Mouse (Mus musculus) neural tube, embryonic 15.5 days (tissue): ENCODE measurements around the gene Epsti1. TPM values are rescaled to one million over a fixed set of nuclear protein-coding genes. Genes with fewer than 3 reads are reported as not detected.

Experiments used
- ATAC-seq: fragments of 200-750 bp; cut with Nextera tagmentation; 2 replicates; pipeline ENCODE4 v1.8.0; 2017; ENCODE audit warnings: mild to moderate bottlenecking, moderate TSS enrichment, moderate library complexity; ENCODE audit not compliant: low FRiP score
- H3K27ac ChIP-seq: fragments of 300-500 bp; sonication (generic); replicated peaks from 2 replicates; pipeline ENCODE4 v1.5.1; 2015; ENCODE audit warnings: mild to moderate bottlenecking, inconsistent platforms
- H3K27me3 ChIP-seq: fragments of 300-500 bp; sonication (generic); replicated peaks from 2 replicates; pipeline ENCODE4 v1.6.1; 2015; ENCODE audit warnings: inconsistent platforms
- H3K36me3 ChIP-seq: fragments of 300-500 bp; sonication (generic); 2 replicates; pipeline ENCODE4 v1.6.1; 2015; ENCODE audit warnings: inconsistent platforms
- H3K4me1 ChIP-seq: fragments of 300-500 bp; sonication (generic); 2 replicates; pipeline ENCODE4 v1.6.1; 2015; ENCODE audit warnings: inconsistent platforms
- H3K4me2 ChIP-seq: fragments of 300-500 bp; sonication (generic); 2 replicates; pipeline ENCODE4 v1.6.1; 2015; ENCODE audit warnings: inconsistent platforms, mild to moderate bottlenecking, moderate library complexity
- H3K4me3 ChIP-seq: fragments of 300-500 bp; sonication (generic); replicated peaks from 2 replicates; pipeline ENCODE4 v1.5.1; 2015; ENCODE audit warnings: mild to moderate bottlenecking, inconsistent platforms
- H3K9ac ChIP-seq: fragments of 300-500 bp; sonication (generic); replicated peaks from 2 replicates; pipeline ENCODE4 v1.6.1; 2015; ENCODE audit warnings: mild to moderate bottlenecking, inconsistent platforms
- H3K9me3 ChIP-seq: fragments of 300-500 bp; sonication (generic); replicated peaks from 2 replicates; pipeline ENCODE4 v1.6.1; 2016; ENCODE audit warnings: inconsistent platforms
- WGBS: fragments of 180-500 bp; shearing (Covaris S2); methylation state at CpG from one replicate; pipeline ENCODE4 v1.1.7; 2015; ENCODE audit warnings: mixed read lengths; 5-methylcytosine and 5-hydroxymethylcytosine counted together
- polyA plus RNA-seq: library from polyadenylated mRNA; unstranded; fragments of >200 nt; fragmentation: Nextera tagmentation; extraction: Ambion mirVana; gene quantifications from 2 replicates; pipeline ENCODE4 v1.2.1, GENCODE M21; 2015

Epsti1 gene
- polyA plus RNA-seq, 1 experiment from 2014 or later = 0.64 TPM

DNA sequence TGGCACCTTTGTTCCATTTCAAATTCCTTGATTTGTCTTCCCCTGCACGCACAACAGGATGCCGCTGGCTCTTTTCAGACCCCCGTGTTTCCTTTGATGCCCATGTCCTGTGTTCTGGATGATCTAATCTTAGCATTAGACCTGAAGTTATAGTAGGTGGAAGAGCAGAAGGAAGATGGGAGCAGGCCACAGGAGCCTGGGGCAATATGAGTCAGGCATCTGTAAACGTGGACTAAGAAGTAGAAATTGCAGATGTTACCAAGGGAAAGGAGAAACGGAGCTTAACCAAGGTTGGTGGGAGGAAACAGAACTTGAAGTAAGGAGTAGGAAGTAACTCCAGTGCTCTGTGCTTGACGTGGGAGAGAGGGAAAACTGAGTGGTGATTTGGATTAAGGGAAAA is 57.7 kb downstream of the Epsti1 start:
- H3K4me2 ChIP-seq = no peak overlapping the region
- ATAC-seq = no peak
- H3K4me1 ChIP-seq = no peaks in the 10 kb centered on the region

DNA sequence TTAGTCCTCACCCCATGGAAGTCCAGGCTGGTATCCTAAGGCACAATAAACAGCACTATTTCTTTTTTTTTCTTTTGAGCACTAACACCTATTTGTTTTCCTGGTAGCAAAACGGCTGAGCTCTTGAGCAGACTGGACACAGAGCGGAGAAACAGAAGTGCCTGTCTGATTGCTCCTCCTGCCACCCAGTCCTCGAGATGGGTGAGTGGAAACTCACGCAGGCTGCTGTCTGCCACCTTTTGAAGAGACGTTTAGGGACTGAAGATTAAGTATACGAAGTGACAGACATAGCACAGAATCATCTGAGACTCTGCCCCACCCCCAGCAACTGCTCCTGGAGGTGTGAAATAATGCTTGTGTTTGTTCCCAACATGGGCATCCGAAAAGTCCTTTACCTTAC is 59.5 kb downstream of the Epsti1 start:
- Histone ChIP-seq H3K4me1 (no peaks in the 10 kb centered on the region), H3K36me3 (no peaks in the 10 kb centered on the region), H3K27me3 (no peaks in the 10 kb centered on the region), H3K9me3 (no peaks in the 10 kb centered on the region), H3K9ac (no peak overlapping the region), H3K4me2 (no peak overlapping the region), H3K4me3 (no peak overlapping the region), H3K27ac (no peak overlapping the region)
- WGBS = 65% methylated on average over 7 of the region's 7 CpGs
- no peak for ATAC-seq

More for the DNA sequence above, 57.7 kb downstream of the Epsti1 start:
- 75% methylated on average over 6 of the region's 6 CpGs for WGBS
- H3K4me3 ChIP-seq = no peak overlapping the region
- H3K9me3 ChIP-seq = no peaks in the 10 kb centered on the region
- H3K27ac ChIP-seq = no peak overlapping the region
- no peaks in the 10 kb centered on the region for H3K36me3 ChIP-seq
- no peaks in the 10 kb centered on the region for H3K27me3 ChIP-seq
- no peak overlapping the region for H3K9ac ChIP-seq

DNA sequence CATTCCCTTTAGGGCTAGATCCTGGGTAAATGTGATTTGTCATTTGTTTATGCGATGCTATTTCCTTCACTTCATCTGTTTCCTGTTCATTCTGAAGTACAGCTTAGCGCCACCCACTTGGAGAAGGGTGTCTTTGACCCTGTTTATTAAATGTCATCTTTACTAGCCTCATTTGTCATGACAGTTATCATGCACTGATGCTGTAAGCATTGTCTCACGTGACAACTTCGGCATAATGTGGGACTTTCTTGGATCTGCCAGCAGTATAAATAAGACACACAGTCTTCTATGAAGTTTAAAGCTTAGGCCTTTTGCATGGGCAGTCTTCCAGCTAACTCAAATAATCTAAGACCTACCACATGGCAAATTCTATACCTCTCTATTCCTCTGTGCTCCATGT is 67.3 kb downstream of the Epsti1 start:
- H3K36me3 ChIP-seq = no peaks in the 10 kb centered on the region
- no peak overlapping the region for H3K4me3 ChIP-seq
- no peak overlapping the region for H3K4me2 ChIP-seq
- no peak overlapping the region for H3K27ac ChIP-seq
- WGBS = 85% methylated on average over 4 of the region's 4 CpGs
- H3K9ac ChIP-seq = no peak overlapping the region
- H3K4me1 ChIP-seq = peaks cover 16% of the 10 kb centered on the region
- H3K27me3 ChIP-seq = no peaks in the 10 kb centered on the region
- no peaks in the 10 kb centered on the region for H3K9me3 ChIP-seq
- no peak for ATAC-seq

DNA sequence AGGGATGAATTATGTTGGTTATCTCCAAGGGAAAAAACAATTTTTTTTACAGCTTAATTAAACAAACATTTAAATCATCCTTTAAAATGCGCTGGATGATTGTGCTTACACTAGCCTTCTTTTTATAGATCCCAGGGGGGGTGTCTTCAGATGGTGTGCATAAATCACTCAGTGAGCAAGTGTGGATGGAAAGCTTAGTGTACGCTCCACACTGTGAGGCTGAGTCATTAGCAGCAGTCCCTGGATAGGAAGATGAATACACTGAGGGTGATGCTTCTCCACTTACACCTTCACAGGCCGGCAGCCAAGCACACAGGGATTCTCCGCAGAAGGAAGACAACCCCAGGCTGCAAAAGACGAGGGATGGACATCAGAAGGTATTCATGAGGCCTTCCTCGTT is 70.2 kb downstream of the Epsti1 start:
- Histone ChIP-seq H3K36me3 (no peaks in the 10 kb centered on the region), H3K4me2 (no peak overlapping the region), H3K4me1 (peaks cover 19% of the 10 kb centered on the region), H3K9ac (no peak overlapping the region), H3K27ac (no peak overlapping the region), H3K27me3 (no peaks in the 10 kb centered on the region), H3K4me3 (no peak overlapping the region), H3K9me3 (no peaks in the 10 kb centered on the region)
- ATAC-seq = peak; percentile 47; the same call in 1 of the 2 replicates
- WGBS = 32% methylated on average over 6 of the region's 6 CpGs

DNA sequence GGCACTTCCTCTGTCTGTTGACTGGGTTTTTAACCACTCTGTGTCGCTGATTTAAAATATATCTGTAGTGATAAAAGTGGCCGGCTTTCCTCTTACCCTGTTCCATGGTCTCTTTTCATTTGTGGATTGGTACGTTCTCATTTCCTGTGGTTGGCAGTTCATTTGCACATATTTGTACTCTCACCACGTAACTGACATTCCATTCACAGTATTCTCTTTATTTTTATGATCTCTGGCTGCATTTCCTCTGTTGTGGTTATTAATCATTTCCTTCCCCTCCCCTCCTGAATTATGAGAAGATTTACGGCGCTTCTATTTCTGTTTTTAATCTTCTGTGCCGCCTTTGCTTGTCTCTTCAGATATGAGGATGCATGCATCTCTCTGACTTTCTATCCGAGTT is 71.7 kb downstream of the Epsti1 start:
- Histone ChIP-seq H3K4me1 (peaks cover 19% of the 10 kb centered on the region), H3K4me2 (no peak overlapping the region), H3K36me3 (no peaks in the 10 kb centered on the region), H3K4me3 (no peak overlapping the region), H3K9ac (no peak overlapping the region), H3K27ac (no peak overlapping the region), H3K9me3 (no peaks in the 10 kb centered on the region), H3K27me3 (no peaks in the 10 kb centered on the region)
- WGBS = 53% methylated on average over 8 of the region's 8 CpGs
- ATAC-seq = no peak

DNA sequence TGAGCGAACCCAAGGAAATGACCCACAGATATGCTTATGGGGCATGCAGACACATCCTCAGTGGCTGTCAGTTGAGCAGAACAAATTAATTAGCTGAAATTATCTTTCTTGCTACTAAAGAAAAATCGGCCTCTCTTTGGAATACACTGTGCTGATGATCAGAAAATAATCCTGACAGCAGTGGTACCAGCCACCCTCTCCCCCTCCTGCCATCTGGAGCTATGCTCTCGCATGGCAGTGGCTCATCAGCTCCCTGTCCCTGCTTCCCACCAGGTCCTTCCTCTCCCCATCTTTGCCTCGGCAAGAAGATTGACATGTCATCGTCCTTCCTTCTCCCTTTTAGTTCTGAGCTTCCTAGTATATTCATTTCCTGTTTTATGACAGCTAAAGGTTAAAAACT is 77.5 kb downstream of the Epsti1 start:
- no peak for ATAC-seq
- no peaks in the 10 kb centered on the region for H3K36me3 ChIP-seq
- no peaks in the 10 kb centered on the region for H3K9me3 ChIP-seq
- 0 out of 2 replicates have a peak, but pooled peaks cover 1% of the 10 kb centered on the region for H3K4me1 ChIP-seq
- H3K4me2 ChIP-seq = no peak overlapping the region
- 79% methylated on average over 5 of the region's 5 CpGs for WGBS
- no peak overlapping the region for H3K9ac ChIP-seq
- no peak overlapping the region for H3K27ac ChIP-seq
- no peaks in the 10 kb centered on the region for H3K27me3 ChIP-seq
- H3K4me3 ChIP-seq = no peak overlapping the region

DNA sequence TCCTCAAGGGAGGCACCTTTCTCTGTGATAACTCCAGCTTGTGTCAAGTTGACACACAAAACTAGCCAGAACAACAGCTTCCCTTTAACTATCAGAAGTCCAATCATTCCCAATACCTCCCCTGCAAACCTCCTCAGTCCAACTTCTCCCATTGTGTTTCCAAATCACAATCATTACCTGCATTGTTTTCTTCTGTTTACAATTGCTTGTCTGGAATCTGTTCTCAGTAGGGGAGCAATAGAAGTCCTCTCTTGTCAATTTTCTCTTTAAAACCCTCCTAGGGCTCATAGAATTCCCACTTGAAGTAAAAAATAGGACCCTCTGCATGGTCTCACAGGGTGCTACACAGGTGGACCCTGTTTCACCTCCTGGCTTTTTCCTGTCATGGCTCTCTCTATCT is 93.7 kb downstream of the Epsti1 start:
- Histone ChIP-seq H3K27me3 (no peaks in the 10 kb centered on the region), H3K4me2 (no peak overlapping the region), H3K36me3 (no peaks in the 10 kb centered on the region), H3K4me3 (no peak overlapping the region), H3K9ac (no peak overlapping the region), H3K27ac (no peak overlapping the region), H3K9me3 (no peaks in the 10 kb centered on the region), H3K4me1 (no peaks in the 10 kb centered on the region)
- no peak for ATAC-seq

DNA sequence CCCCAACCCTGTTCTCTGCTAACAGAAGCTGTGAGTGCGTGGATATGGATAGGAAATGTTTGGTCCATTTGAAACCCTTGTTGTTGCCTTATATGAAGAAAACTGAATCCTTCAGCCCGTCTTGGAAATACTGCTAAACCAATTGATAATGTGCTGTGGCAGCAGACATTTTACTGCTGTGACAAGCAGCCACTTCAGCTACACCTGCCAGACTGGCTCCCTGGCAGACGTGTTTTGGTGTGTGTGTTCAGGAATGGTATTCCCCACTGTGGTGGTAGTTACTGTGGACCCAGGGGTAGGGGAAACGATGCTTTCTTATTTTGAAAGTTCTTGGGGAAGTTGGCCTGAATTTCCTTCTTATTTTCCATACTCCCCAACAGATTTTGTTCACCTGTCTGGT is 100.4 kb downstream of the Epsti1 start:
- Histone ChIP-seq H3K9ac (no peak overlapping the region), H3K4me2 (no peak overlapping the region), H3K36me3 (no peaks in the 10 kb centered on the region), H3K27me3 (no peaks in the 10 kb centered on the region), H3K4me1 (peaks cover 6% of the 10 kb centered on the region; the same call in 1 of the 2 replicates), H3K9me3 (no peaks in the 10 kb centered on the region), H3K27ac (no peak overlapping the region), H3K4me3 (no peak overlapping the region)
- ATAC-seq = no peak
- 84% methylated on average over 4 of the region's 4 CpGs for WGBS

DNA sequence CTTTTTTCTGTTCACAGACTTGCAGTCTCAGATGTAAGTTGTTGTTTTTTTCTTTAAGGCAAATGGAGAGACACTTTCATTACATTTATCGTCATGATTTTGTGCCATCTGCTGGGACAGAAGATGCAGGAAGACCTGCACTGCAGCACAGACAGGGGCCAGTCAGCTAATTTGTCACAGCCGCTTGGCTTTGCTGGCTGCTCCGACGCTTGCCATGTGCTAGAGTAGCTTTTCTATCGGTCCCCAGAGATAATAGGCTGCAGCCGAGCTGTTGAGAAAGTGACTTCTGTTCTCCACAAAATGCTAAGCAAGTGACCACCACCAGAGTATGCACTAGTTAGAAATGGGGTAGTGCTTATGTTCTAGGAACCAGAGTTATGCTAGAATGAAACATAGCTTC is 104.0 kb downstream of the Epsti1 start:
- H3K4me3 ChIP-seq = no peak overlapping the region
- ATAC-seq = peak; percentile 45; the same call in 1 of the 2 replicates

DNA sequence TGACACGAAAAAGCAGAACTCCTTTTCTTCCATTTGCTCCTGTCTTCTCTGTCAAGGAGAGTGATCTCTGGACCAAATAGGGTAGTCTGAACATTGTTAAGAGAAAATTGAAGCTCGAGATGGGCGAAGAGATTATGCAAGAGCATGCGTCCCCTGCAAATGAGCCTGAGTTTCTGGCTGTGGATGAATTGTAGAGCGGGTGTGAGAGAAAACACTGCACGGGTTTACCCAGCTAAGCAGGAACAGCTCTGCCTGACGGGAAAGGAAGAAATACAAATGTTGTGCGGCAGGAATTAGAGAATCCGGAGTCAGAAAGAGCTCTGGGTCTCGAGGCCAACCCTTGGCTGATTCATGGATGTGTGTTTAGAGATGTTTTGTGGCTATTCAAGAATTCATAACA is 107.8 kb downstream of the Epsti1 start:
- Histone ChIP-seq H3K27ac (no peak overlapping the region), H3K4me2 (no peak overlapping the region), H3K4me3 (no peak overlapping the region), H3K9me3 (no peaks in the 10 kb centered on the region), H3K36me3 (no peaks in the 10 kb centered on the region), H3K4me1 (peaks cover 6% of the 10 kb centered on the region; the same call in 1 of the 2 replicates), H3K9ac (no peak overlapping the region), H3K27me3 (no peaks in the 10 kb centered on the region)
- no peak for ATAC-seq
- 70% methylated on average over 10 of the region's 10 CpGs for WGBS

More for the DNA sequence above, 104.0 kb downstream of the Epsti1 start:
- Histone ChIP-seq H3K4me1 (peaks cover 6% of the 10 kb centered on the region; the same call in 1 of the 2 replicates), H3K4me2 (no peak overlapping the region), H3K36me3 (no peaks in the 10 kb centered on the region), H3K27me3 (no peaks in the 10 kb centered on the region), H3K9me3 (no peaks in the 10 kb centered on the region), H3K27ac (no peak overlapping the region), H3K9ac (no peak overlapping the region)
- WGBS = 13% methylated on average over 6 of the region's 6 CpGs

DNA sequence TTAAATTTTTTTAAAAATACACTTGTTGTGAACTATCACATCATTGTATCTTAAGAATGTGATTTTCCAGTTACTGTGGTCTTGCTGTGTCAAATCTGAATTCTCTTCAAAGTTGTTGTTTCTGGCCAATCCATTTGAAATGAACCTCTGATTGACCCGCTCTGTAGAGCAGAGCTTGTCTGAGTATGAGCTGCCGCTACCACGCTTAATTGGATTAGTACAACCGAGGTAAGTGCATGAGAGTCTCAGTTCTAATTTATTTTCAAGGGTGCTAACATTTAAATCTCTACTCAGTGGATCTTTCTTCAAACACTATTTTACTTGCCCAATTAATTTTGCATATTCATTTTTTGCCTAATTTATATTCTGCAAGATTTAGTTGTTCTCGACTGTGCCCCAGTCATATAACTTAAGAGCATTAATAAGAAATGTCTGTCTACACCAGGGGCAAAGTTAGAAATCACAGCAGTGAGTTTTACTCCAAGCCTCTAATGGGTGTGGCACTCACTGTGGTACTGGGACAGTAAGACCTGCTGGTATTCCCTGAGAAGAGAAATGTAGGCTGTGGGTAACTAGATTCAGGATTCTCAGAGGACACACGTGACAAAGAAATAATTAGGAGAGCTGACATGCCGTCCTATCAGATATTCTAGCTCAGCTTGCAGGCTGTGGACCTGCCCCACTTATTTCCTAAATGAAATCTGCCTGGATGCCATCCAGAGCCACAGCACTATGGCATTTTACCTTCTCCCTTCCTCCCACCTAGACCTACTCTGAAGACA is 111.7 kb downstream of the Epsti1 start:
- Histone ChIP-seq H3K36me3 (no peaks in the 10 kb centered on the region), H3K27ac (no peak overlapping the region), H3K4me3 (no peak overlapping the region), H3K9ac (no peak overlapping the region), H3K27me3 (no peaks in the 10 kb centered on the region), H3K9me3 (no peaks in the 10 kb centered on the region), H3K4me1 (no peaks in the 10 kb centered on the region), H3K4me2 (no peak overlapping the region)
- 60% methylated on average over 7 of the region's 7 CpGs for WGBS
- no peak for ATAC-seq

DNA sequence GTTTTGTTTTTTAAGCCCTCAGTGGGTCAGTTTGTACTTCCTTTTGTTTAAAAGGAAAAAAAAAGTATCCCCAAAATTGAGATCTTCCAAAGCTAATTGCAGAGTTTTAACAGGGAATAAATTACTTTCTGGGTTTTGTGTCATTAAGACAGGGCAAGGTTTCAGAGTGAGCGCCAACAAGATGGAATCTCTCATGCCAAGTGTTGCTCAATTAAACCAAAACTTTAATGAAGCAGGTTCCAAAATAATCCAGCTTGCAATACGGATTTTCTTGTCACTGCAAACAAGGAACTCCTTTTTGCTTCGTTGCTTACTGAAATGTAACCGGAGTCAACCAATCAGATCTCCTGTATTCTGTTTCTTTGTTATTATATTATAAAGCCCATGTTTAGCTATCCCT is 112.4 kb downstream of the Epsti1 start:
- no peaks in the 10 kb centered on the region for H3K36me3 ChIP-seq
- H3K4me2 ChIP-seq = no peak overlapping the region
- H3K27ac ChIP-seq = no peak overlapping the region
- H3K9ac ChIP-seq = no peak overlapping the region
- no peaks in the 10 kb centered on the region for H3K4me1 ChIP-seq
- no peak overlapping the region for H3K4me3 ChIP-seq
- H3K27me3 ChIP-seq = no peaks in the 10 kb centered on the region
- no peak for ATAC-seq
- WGBS = 72% methylated on average over 4 of the region's 4 CpGs
- no peaks in the 10 kb centered on the region for H3K9me3 ChIP-seq
